Comparison of ENCODE assay signal across 16 mouse cellular contexts in the genomic region with DNA sequence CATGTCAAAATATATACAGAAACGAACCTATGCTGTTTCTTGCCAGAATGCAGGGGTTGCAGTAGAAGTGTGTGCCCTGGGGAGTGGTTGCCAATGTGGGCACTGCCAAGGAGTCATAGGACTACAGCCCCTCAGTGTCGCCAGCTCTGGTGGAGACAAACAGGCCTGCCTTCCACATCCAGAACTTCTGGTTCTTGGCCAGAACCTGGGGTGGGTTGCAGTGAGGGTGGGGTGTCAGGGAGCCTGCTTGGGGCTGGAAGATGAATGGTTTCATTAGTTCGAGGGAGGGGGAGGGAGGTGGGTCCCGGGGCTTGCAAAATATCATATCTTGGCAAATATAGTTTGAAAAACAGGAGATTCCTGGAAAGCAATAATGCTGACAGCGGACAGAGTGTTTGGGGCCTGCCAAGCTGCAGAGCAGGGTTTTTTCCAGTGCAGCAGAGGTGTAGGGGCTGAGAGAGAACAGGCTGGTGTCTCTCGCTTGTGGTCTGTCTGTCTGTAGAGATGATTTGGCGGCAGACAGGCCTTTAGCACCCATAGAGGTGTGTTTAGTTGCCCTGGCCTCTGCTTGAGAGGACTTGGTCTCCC.
DNase-seq lines count a peak whose midpoint lies in the region; ATAC-seq and TF ChIP-seq lines count a peak whose summit lies in the region.
"Had no signal": no experiment of that assay in that cellular context is flagged by ENCODE, and none has a peak within 500 bp of the region (broad histone marks: within the 10 kb centered on the region; RNA-seq: fewer than 3 reads in every experiment).

No protein-coding gene starts in this region.

- no peaks in the 10 kb centered on the region for H3K36me3 ChIP-seq in lung, embryonic 14.5 days (ENCODE audit: insufficient read depth)
- no peaks in the 10 kb centered on the region for H3K36me3 ChIP-seq in midbrain, embryonic 13.5 days
- H3K36me3 ChIP-seq: embryonic facial prominence, embryonic 13.5 days; forebrain, embryonic 12.5 days; heart, embryonic 12.5 days; hindbrain, embryonic 12.5 days had no signal

- no peak for ATAC-seq in lung, embryonic 14.5 days (ENCODE audit: insufficient read depth)
- ATAC-seq in midbrain, embryonic 13.5 days = no peak
- ATAC-seq: forebrain, embryonic 16.5 days; hindbrain, postnatal 0 days had no signal

- H3K9ac ChIP-seq in lung, embryonic 14.5 days = no peak overlapping the region
- H3K9ac ChIP-seq in midbrain, embryonic 13.5 days (replicated peaks) = no peak overlapping the region
- H3K9ac ChIP-seq: embryonic facial prominence, embryonic 13.5 days; forebrain, embryonic 12.5 days; heart, embryonic 12.5 days; hindbrain, embryonic 12.5 days had no signal

- H3K27me3 ChIP-seq in lung, embryonic 14.5 days (ENCODE audit: insufficient read depth, low read length) = no peaks in the 10 kb centered on the region
- H3K27me3 ChIP-seq in midbrain, embryonic 13.5 days = no peaks in the 10 kb centered on the region
- H3K27me3 ChIP-seq: CH12.LX; embryonic facial prominence, embryonic 13.5 days; forebrain, embryonic 12.5 days; heart, embryonic 12.5 days; hindbrain, embryonic 12.5 days had no signal

- peak; percentile 20 to 47 for DNase-seq in cerebellum, postnatal 10 days
- no peak for DNase-seq in cerebellum, adult 8-10 months
- peak; percentile 18 for DNase-seq in lung, embryonic 14.5 days
- DNase-seq in lung, adult 18-20 months = no peak
- peak; percentile 84 for DNase-seq in adipocyte (ENCODE audit: low spot score)
- DNase-seq: cerebellum, adult 2 months; cerebellum, postnatal 25 days; gastrocnemius, postnatal 14 days had no signal

- H3K4me2 ChIP-seq in lung, embryonic 14.5 days = no peak overlapping the region
- H3K4me2 ChIP-seq in midbrain, embryonic 13.5 days (replicated peaks) = no peak overlapping the region
- H3K4me2 ChIP-seq: embryonic facial prominence, embryonic 13.5 days; forebrain, embryonic 12.5 days; heart, embryonic 12.5 days; hindbrain, embryonic 12.5 days had no signal

- no peaks in the 10 kb centered on the region for H3K9me3 ChIP-seq in lung, embryonic 14.5 days (ENCODE audit: low read depth, low read length)
- no peaks in the 10 kb centered on the region for H3K9me3 ChIP-seq in midbrain, embryonic 13.5 days
- H3K9me3 ChIP-seq: embryonic facial prominence, embryonic 13.5 days; forebrain, embryonic 12.5 days; hindbrain, embryonic 12.5 days had no signal

- TF ChIP-seq CTCF in lung, embryonic 14.5 days (IDR thresholded peaks at IDR 0.05; ENCODE audit: low read depth) = no peak

- peaks cover 6% of the 10 kb centered on the region; the same call in 1 of the 2 replicates for H3K4me1 ChIP-seq in lung, embryonic 14.5 days (ENCODE audit: insufficient read depth)
- 0 out of 2 replicates have a peak, but pooled peaks cover 5% of the 10 kb centered on the region for H3K4me1 ChIP-seq in midbrain, embryonic 13.5 days (replicated peaks)
- H3K4me1 ChIP-seq: forebrain, embryonic 12.5 days; heart, embryonic 12.5 days had no signal

- H3K27ac ChIP-seq in lung, embryonic 14.5 days (ENCODE audit: low read depth) = no peak overlapping the region
- H3K27ac ChIP-seq in midbrain, embryonic 13.5 days = no peak overlapping the region
- H3K27ac ChIP-seq: embryonic facial prominence, embryonic 13.5 days; forebrain, embryonic 12.5 days; hindbrain, embryonic 12.5 days; hindbrain, postnatal 0 days had no signal

- WGBS in lung, embryonic 14.5 days = 46% methylated on average over 7 of the region's 7 CpGs
- 88% methylated on average over 7 of the region's 7 CpGs for WGBS in midbrain, embryonic 13.5 days

- no peak overlapping the region for H3K4me3 ChIP-seq in lung, embryonic 14.5 days (ENCODE audit: low read depth, low read length)
- H3K4me3 ChIP-seq in midbrain, embryonic 13.5 days (replicated peaks) = no peak overlapping the region
- H3K4me3 ChIP-seq: embryonic facial prominence, embryonic 13.5 days; forebrain, embryonic 12.5 days; heart, embryonic 12.5 days; hindbrain, embryonic 12.5 days had no signal

Comparison
In these comparisons a context has a peak if more than half of its experiments do, and no peak if none do; other contexts are left out.
1. DNase-seq: peak in cerebellum, postnatal 10 days (2 of 2), lung, embryonic 14.5 days (single experiment) and adipocyte (single experiment); none in cerebellum, adult 8-10 months (single experiment) and lung, adult 18-20 months (0 of 2).